Mouse (Mus musculus) CH12.LX (cell line): ENCODE results near the gene Kif17. TPM values are rescaled to one million over a fixed set of nuclear protein-coding genes. Genes with fewer than 3 reads are reported as not detected.

Experiments used
- DNase-seq: peaks from one replicate; pipeline ENCODE4 v3.0.0-alpha.2; 2013; ENCODE audit errors: extremely low read depth
- H3K27ac ChIP-seq: 2 replicates; pipeline ENCODE4 v1.5.1; 2012; ENCODE audit warnings: low read depth, mild to moderate bottlenecking, control low read depth, moderate library complexity; ENCODE audit not compliant: insufficient read depth
- H3K27me3 ChIP-seq: replicated peaks from 2 replicates; pipeline ENCODE3; 2012; ENCODE audit warnings: inconsistent platforms
- H3K36me3 ChIP-seq, 2 experiments: replicated peaks in 1 of 2; 2 replicates each; pipeline versions ENCODE3 to v1.6.1; 2012; ENCODE audit warnings: inconsistent platforms in 1 of 2, low read length in 1 of 2, mild to moderate bottlenecking in 1 of 2, mixed read lengths in 1 of 2, moderate library complexity in 1 of 2; ENCODE audit not compliant: control insufficient read depth in 1 of 2, insufficient read depth in 1 of 2
- H3K4me1 ChIP-seq, 2 experiments: 2 replicates each; pipeline ENCODE4 v1.6.1; 2012; ENCODE audit warnings: inconsistent platforms in 1 of 2, moderate library complexity in 1 of 2; ENCODE audit not compliant: insufficient read depth in 2 of 2, control insufficient read depth in 1 of 2
- H3K4me2 ChIP-seq: 2 replicates; pipeline ENCODE4 v1.6.1; 2012; ENCODE audit warnings: low read depth, mild to moderate bottlenecking, control low read depth; ENCODE audit not compliant: poor library complexity, insufficient read depth, severe bottlenecking
- H3K4me3 ChIP-seq, 3 experiments: fragments of 150-350 bp in 1 of 3; sonication (generic) in 1 of 3; replicated peaks in 1 of 3; 2 replicates each; pipeline versions ENCODE3 to v1.5.1; 2011 to 2012; ENCODE audit warnings: low read depth in 2 of 3, low read length in 2 of 3, mild to moderate bottlenecking in 2 of 3, moderate library complexity in 2 of 3, control low read depth in 1 of 3, improper control_type of control experiment in 1 of 3, inconsistent platforms in 1 of 3, mixed read lengths in 1 of 3; ENCODE audit not compliant: poor library complexity in 1 of 3
- H3K79me2 ChIP-seq: replicated peaks from 2 replicates; pipeline ENCODE4 v1.6.1; 2012; ENCODE audit warnings: mild to moderate bottlenecking, moderate library complexity; ENCODE audit not compliant: control insufficient read depth, poor library complexity, insufficient read depth, severe bottlenecking; ENCODE audit errors: extremely low read depth
- H3K9ac ChIP-seq: 2 replicates; pipeline ENCODE4 v1.6.1; 2012; ENCODE audit warnings: low read depth, mild to moderate bottlenecking, control low read depth, moderate library complexity; ENCODE audit not compliant: insufficient read depth
- H3K9me3 ChIP-seq: replicated peaks from 2 replicates; pipeline ENCODE3; 2012; ENCODE audit warnings: low read length, inconsistent platforms, mixed read lengths
- BHLHE40 ChIP-seq: IDR thresholded peaks from 2 replicates; pipeline ENCODE4 v1.6.1; 2011; ENCODE audit warnings: mild to moderate bottlenecking, low read depth, low read length, improper control_type of control experiment
- CHD2 ChIP-seq: IDR thresholded peaks from 2 replicates; pipeline ENCODE4 v1.6.1; 2011; ENCODE audit warnings: low read length, improper control_type of control experiment
- ELF1 ChIP-seq: IDR thresholded peaks from 2 replicates; pipeline ENCODE4 v1.6.1; 2014; ENCODE audit warnings: low read depth, mild to moderate bottlenecking, inconsistent platforms, low read length, improper control_type of control experiment
- ETS1 ChIP-seq: conservative IDR thresholded peaks from 2 replicates; pipeline ENCODE4 v1.6.1; 2012; ENCODE audit warnings: low read depth, mild to moderate bottlenecking, inconsistent platforms, low read length, improper control_type of control experiment, moderate library complexity
- HCFC1 ChIP-seq: IDR thresholded peaks from 2 replicates; pipeline ENCODE4 v1.6.1; 2012; ENCODE audit warnings: low read depth, mild to moderate bottlenecking, inconsistent platforms, low read length, improper control_type of control experiment
- IRF4 ChIP-seq: IDR thresholded peaks from 2 replicates; pipeline ENCODE4 v1.6.1; 2014; ENCODE audit warnings: low read depth, mild to moderate bottlenecking, inconsistent platforms, low read length, improper control_type of control experiment
- JUN ChIP-seq: IDR thresholded peaks from 2 replicates; pipeline ENCODE4 v1.6.1; 2011; ENCODE audit warnings: low read depth, mild to moderate bottlenecking, low read length, improper control_type of control experiment, moderate library complexity; ENCODE audit not compliant: insufficient read depth
- JUND ChIP-seq: conservative IDR thresholded peaks from 2 replicates; pipeline ENCODE4 v1.6.1; 2011; ENCODE audit warnings: low read depth, low read length, improper control_type of control experiment
- MAFK ChIP-seq: IDR thresholded peaks from 2 replicates; pipeline ENCODE4 v1.6.1; 2011; ENCODE audit warnings: low read length, improper control_type of control experiment; ENCODE audit not compliant: insufficient replicate concordance
- MAZ ChIP-seq: IDR thresholded peaks from 2 replicates; pipeline ENCODE4 v1.6.1; 2012; ENCODE audit warnings: low read depth, mild to moderate bottlenecking, inconsistent platforms, low read length, improper control_type of control experiment, moderate library complexity
- MXI1 ChIP-seq: IDR thresholded peaks from 2 replicates; pipeline ENCODE4 v1.6.1; 2011; ENCODE audit warnings: mild to moderate bottlenecking, low read depth, low read length, improper control_type of control experiment
- MYC ChIP-seq: IDR thresholded peaks from 2 replicates; pipeline ENCODE4 v1.6.1; 2011; ENCODE audit warnings: low read depth, mild to moderate bottlenecking, improper control_type of control experiment, low read length
- NELFE ChIP-seq: IDR thresholded peaks from 2 replicates; pipeline ENCODE4 v1.6.1; 2011; ENCODE audit warnings: low read depth, low read length, improper control_type of control experiment
- NRF1 ChIP-seq: IDR thresholded peaks from 2 replicates; pipeline ENCODE4 v1.6.1; 2014; ENCODE audit warnings: low read depth, mild to moderate bottlenecking, inconsistent platforms, low read length, improper control_type of control experiment, moderate library complexity
- POLR2A ChIP-seq: IDR thresholded peaks from 2 replicates; pipeline ENCODE4 v1.6.1; 2011; ENCODE audit warnings: low read depth, mild to moderate bottlenecking, improper control_type of control experiment, low read length
- POLR2AphosphoS2 ChIP-seq: IDR thresholded peaks from 2 replicates; pipeline ENCODE4 v1.6.1; 2011; ENCODE audit warnings: low read depth, low read length, improper control_type of control experiment
- RAD21 ChIP-seq: IDR thresholded peaks from 2 replicates; pipeline ENCODE4 v1.6.1; 2011; ENCODE audit warnings: low read depth, mild to moderate bottlenecking, low read length, improper control_type of control experiment, moderate library complexity
- SIN3A ChIP-seq: IDR thresholded peaks from 2 replicates; pipeline ENCODE4 v1.6.1; 2012; ENCODE audit warnings: low read length, improper control_type of control experiment, inconsistent platforms
- SMC3 ChIP-seq: IDR thresholded peaks from 2 replicates; pipeline ENCODE4 v1.6.1; 2011; ENCODE audit warnings: low read depth, low read length, improper control_type of control experiment
- TBP ChIP-seq: conservative IDR thresholded peaks from 2 replicates; pipeline ENCODE4 v1.6.1; 2011; ENCODE audit warnings: low read depth, low read length, improper control_type of control experiment
- TCF12 ChIP-seq: IDR thresholded peaks from 2 replicates; pipeline ENCODE4 v1.6.1; 2014; ENCODE audit warnings: low read depth, mild to moderate bottlenecking, inconsistent platforms, low read length, improper control_type of control experiment
- UBTF ChIP-seq: IDR thresholded peaks from 2 replicates; pipeline ENCODE4 v1.6.1; 2012; ENCODE audit warnings: low read depth, mild to moderate bottlenecking, inconsistent platforms, low read length, improper control_type of control experiment, moderate library complexity
- USF2 ChIP-seq: conservative IDR thresholded peaks from 2 replicates; pipeline ENCODE4 v1.6.1; 2011; ENCODE audit warnings: low read depth, low read length, improper control_type of control experiment
- ZC3H11A ChIP-seq: IDR thresholded peaks from 2 replicates; pipeline ENCODE4 v1.6.1; 2012; ENCODE audit warnings: low read depth, mild to moderate bottlenecking, inconsistent platforms, low read length, improper control_type of control experiment
- ZMIZ1 ChIP-seq: IDR thresholded peaks from 2 replicates; pipeline ENCODE4 v1.6.1; 2012; ENCODE audit warnings: low read depth, mild to moderate bottlenecking, inconsistent platforms, low read length, improper control_type of control experiment
- dilution Hi-C: fragments of 300-500 bp; cut with MboI; formaldehyde crosslinking; loops from 2 replicates; pipeline ENCODE4 v1.14.3; 2020; ENCODE audit warnings: low sequenced_read_pairs; ENCODE audit not compliant: extremely low pct_unique_long_range_greater_than_20kb, extremely low pct_ligation_motif_present
- in situ Hi-C: fragments of 300-500 bp; cut with MboI; formaldehyde crosslinking; loops from 3 replicates; pipeline ENCODE4 v1.14.3; 2019; ENCODE audit warnings: low sequenced_read_pairs, low pct_ligation_motif_present, low pct_unique_long_range_greater_than_20kb, mixed read lengths
- polyA plus RNA-seq: library from polyadenylated mRNA; unstranded; fragments of >175 nt; gene quantifications from 2 replicates; pipeline ENCODE4 v1.2.1, GENCODE M21; 2012; ENCODE audit warnings: low read depth; ENCODE audit not compliant: insufficient read length
- total RNA-seq, 2 experiments: library from RNA; depleted of rRNA; stranded (reverse); fragments of 300-350 nt in 1 of 2; fragments of >200 nt in 1 of 2; gene quantifications; 2 replicates each; pipeline ENCODE4 v1.2.3; 2012 to 2014

Gene Kif17
- total and polyA plus RNA-seq, 3 experiments: 0.17 to 1.5 (median 0.55) TPM

DNA sequence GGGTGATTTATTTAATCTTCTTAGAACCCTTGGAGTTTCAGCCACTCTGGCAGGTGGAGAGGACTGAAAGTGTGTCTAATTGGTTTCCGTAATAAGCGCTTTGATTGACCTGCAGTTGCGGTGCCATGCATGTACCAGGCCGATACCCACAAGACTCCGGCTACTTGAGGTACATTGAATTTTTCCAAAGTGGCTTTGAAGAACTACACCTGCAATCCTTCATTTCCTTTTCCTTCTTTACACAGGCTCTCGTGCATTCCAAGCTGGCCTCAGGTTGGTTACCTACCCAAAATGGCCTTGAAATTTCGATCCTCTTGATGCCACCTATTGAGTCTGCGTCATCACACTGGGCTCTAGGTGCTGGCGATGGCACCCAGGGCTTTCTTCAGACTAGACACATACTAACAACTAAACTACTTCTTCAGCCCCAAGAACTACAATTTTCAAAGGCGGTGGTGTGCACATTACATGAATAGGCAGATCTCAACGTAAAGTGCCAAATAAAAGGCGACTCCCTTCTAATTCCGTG is 34.5 kb upstream of the Kif17 start:
- H3K4me3 ChIP-seq: peak overlapping the region; percentile 82 to 98 (median 85)
- DNase-seq: no peak
- dilution Hi-C loops: no loop called here
- in situ Hi-C loops: no loop called here
- peak overlapping the region; percentile 91 for H3K9ac ChIP-seq
- peaks cover 7 to 28% of the 10 kb centered on the region in 2 experiments for H3K4me1 ChIP-seq
- no peaks in the 10 kb centered on the region for H3K9me3 ChIP-seq
- no peaks in the 10 kb centered on the region for H3K27me3 ChIP-seq
- peaks cover 0 to 11% of the 10 kb centered on the region in 2 experiments for H3K36me3 ChIP-seq
- H3K79me2 ChIP-seq: peaks cover 35% of the 10 kb centered on the region
- peak overlapping the region; percentile 91 for H3K27ac ChIP-seq
- TF ChIP-seq IRF4 (no peak), MAFK (no peak), SMC3 (no peak), JUN (no peak), CHD2 (0 out of 2 replicates have a peak, but pooled peaks have one; percentile 25)
- H3K4me2 ChIP-seq: peak overlapping the region; percentile 49

DNA sequence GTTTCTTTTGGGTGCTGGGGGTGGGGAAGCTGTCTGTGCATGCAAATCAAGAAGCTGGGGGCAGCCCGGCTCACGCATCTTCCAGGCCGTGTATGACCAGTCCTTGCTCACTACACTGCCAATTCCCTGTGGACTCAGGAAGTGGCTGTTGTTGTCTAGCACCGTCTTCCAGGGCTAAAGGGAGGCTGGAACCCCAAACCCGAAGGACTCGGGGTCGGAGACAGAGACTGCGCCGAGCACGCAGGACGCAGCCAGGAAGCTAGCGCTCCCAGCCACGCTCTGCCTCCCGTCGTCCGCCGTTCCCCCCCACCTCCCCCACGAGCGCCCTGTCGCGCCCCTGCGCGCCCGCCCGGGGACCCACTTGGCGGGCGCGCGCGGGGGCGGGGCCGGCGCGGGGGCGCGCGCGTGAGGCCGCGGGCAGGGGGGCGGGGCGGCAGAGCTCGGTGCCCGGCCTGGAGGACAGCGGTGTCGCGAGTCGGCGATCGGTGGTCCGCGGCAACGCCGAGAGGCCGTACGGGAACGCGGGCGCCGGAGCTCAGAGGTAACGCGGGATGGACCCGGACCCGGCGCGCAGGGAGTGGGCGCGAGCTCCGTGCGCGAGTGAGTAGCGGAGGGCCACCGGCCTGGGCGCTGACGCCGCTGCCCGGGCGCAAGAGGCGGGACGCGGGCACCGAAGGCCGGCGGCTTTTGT is 33.9 kb upstream of the Kif17 start, which contains the start of gene Hp1bp3:
Hp1bp3 (plus strand) TSS at position 97 of the 691 bp plus-strand sequence.
- dilution Hi-C loops: no loop called here
- Histone ChIP-seq H3K9me3 (no peaks in the 10 kb centered on the region), H3K79me2 (peaks cover 40% of the 10 kb centered on the region), H3K4me1 (peaks cover 7 to 34% of the 10 kb centered on the region in 2 experiments), H3K36me3 (peaks cover 0 to 16% of the 10 kb centered on the region in 2 experiments), H3K27me3 (no peaks in the 10 kb centered on the region), H3K27ac (peak within 1 kb of the TSS; percentile 91), H3K4me2 (peak within 1 kb of the TSS; percentile 49), H3K9ac (peak within 1 kb of the TSS; percentile 91), H3K4me3 (peak within 1 kb of the TSS; percentile 97 to 99 (median 98))
- TF ChIP-seq USF2 (no peak), MXI1 (no peak; the same call in 1 of the 2 replicates), ZMIZ1 (0 out of 2 replicates have a peak, but pooled peaks have one; percentile 11), TBP (no peak), NELFE (peak; percentile 73), UBTF (no peak), IRF4 (no peak), POLR2A (peak; percentile 69), MYC (no peak), ZC3H11A (no peak), SIN3A (peak; percentile 80), SMC3 (no peak), CHD2 (no peak; the same call in 1 of the 2 replicates), ELF1 (0 out of 2 replicates have a peak, but pooled peaks have one; percentile 40), MAZ (no peak), TCF12 (peak; percentile 52; the same call in 1 of the 2 replicates), ETS1 (no peak), HCFC1 (peak; percentile 48; the same call in 1 of the 2 replicates), JUND (no peak), NRF1 (peak; percentile 59), RAD21 (no peak), POLR2AphosphoS2 (no peak), BHLHE40 (peak; percentile 35)
- in situ Hi-C loops: no loop called here
- peak; percentile 76 for DNase-seq
